Mouse (Mus musculus) megakaryocyte-erythroid progenitor cell, adult 5-6 weeks (primary cell): ENCODE measurements around the gene Tbxas1. TPM values are rescaled to one million over a fixed set of nuclear protein-coding genes. Genes with fewer than 3 reads are reported as not detected.

Experiments used
- ATAC-seq: replicated peaks from 2 replicates; pipeline ENCODE4 v1.8.0; 2016; ENCODE audit warnings: mild to moderate bottlenecking, inconsistent platforms; ENCODE audit not compliant: severe bottlenecking, poor library complexity, low FRiP score, low TSS enrichment
- total RNA-seq, 2 experiments: library from RNA; stranded (forward) in 1 of 2; stranded (reverse) in 1 of 2; fragments of 200-1000, 215-1000 nt in 1 of 2; fragments of >200 nt in 1 of 2; fragmentation: Nextera tagmentation in 1 of 2; gene quantifications; 2 replicates each; pipeline ENCODE4 v1.2.3; 2014 to 2017

The Tbxas1 gene
- total RNA-seq (2014; fragmentation: Nextera tagmentation) (1.6 and 6.4 TPM in 2 replicates), total RNA-seq (2017) (2.5 and 8.8 TPM in 2 replicates)

GRCm38 (mm10) chr6:38875258-38876070 is at the start of gene Tbxas1:
Tbxas1 (plus strand) TSS chr6:38875404.
- no peak for ATAC-seq

- no peak for ATAC-seq
Measured at GRCm38 (mm10) chr6:38825886-38826285, 49.3 kb upstream of the Tbxas1 start.

GRCm38 (mm10) chr6:38826857-38827256 is 48.3 kb upstream of the Tbxas1 start:
- 0 out of 2 replicates have a peak, but pooled peaks have one; percentile 45 for ATAC-seq

- no peak; the same call in 1 of the 2 replicates for ATAC-seq
Measured at GRCm38 (mm10) chr6:38827435-38827834, 47.8 kb upstream of the Tbxas1 start.

- no peak for ATAC-seq
Measured at GRCm38 (mm10) chr6:38828211-38828610, 47.0 kb upstream of the Tbxas1 start.

GRCm38 (mm10) chr6:38829452-38829851 is 45.8 kb upstream of the Tbxas1 start:
- no peak for ATAC-seq

- no peak for ATAC-seq
Measured at GRCm38 (mm10) chr6:38833721-38834120, 41.5 kb upstream of the Tbxas1 start.

GRCm38 (mm10) chr6:38834727-38835126 is 40.5 kb upstream of the Tbxas1 start:
- ATAC-seq = peak; percentile 62

GRCm38 (mm10) chr6:38835217-38835616 is 40.0 kb upstream of the Tbxas1 start:
- ATAC-seq = peak; percentile 92

GRCm38 (mm10) chr6:38838061-38838460 is 37.1 kb upstream of the Tbxas1 start:
- no peak for ATAC-seq

GRCm38 (mm10) chr6:38839891-38840290 is 35.3 kb upstream of the Tbxas1 start:
- no peak for ATAC-seq

- ATAC-seq = no peak
Measured at GRCm38 (mm10) chr6:38840380-38840779, 34.8 kb upstream of the Tbxas1 start.

- no peak for ATAC-seq
Measured at GRCm38 (mm10) chr6:38840780-38841179, 34.4 kb upstream of the Tbxas1 start.

GRCm38 (mm10) chr6:38841551-38841950 is 33.7 kb upstream of the Tbxas1 start:
- no peak for ATAC-seq

- no peak for ATAC-seq
Measured at GRCm38 (mm10) chr6:38845117-38845516, 30.1 kb upstream of the Tbxas1 start.

GRCm38 (mm10) chr6:38845876-38846275 is 29.3 kb upstream of the Tbxas1 start:
- ATAC-seq = no peak

- peak; percentile 89 for ATAC-seq
Measured at GRCm38 (mm10) chr6:38846330-38847195, 28.6 kb upstream of the Tbxas1 start.

GRCm38 (mm10) chr6:38847447-38847846 is 27.8 kb upstream of the Tbxas1 start:
- ATAC-seq = no peak

- ATAC-seq = no peak
Measured at GRCm38 (mm10) chr6:38847958-38848910, 27.0 kb upstream of the Tbxas1 start.
